Mouse (Mus musculus) liver, adult 2 months (tissue): ENCODE results near the gene Gmpr. TPM values are rescaled to one million over a fixed set of nuclear protein-coding genes. Genes with fewer than 3 reads are reported as not detected.

ENCODE experiments used
- DNase-seq: peaks from one replicate; pipeline ENCODE4 v3.0.0-alpha.2; 2011; ENCODE audit warnings: low read depth, low spot score; ENCODE audit errors: extremely low read depth
- H3K27ac ChIP-seq: fragments of 200-500 bp; replicated peaks from 2 replicates; pipeline ENCODE4 v1.5.1; 2012; ENCODE audit warnings: low read depth, mild to moderate bottlenecking, control low read depth, inconsistent platforms, low read length; ENCODE audit not compliant: insufficient read depth
- H3K27me3 ChIP-seq: fragments of 200-500 bp; 2 replicates; pipeline ENCODE4 v1.6.1; 2012; ENCODE audit warnings: mild to moderate bottlenecking, moderate library complexity, low read length, inconsistent platforms; ENCODE audit not compliant: control insufficient read depth, insufficient read depth
- H3K36me3 ChIP-seq: fragments of 200-500 bp; 2 replicates; pipeline ENCODE4 v1.6.1; 2012; ENCODE audit warnings: low read length, inconsistent platforms; ENCODE audit not compliant: control insufficient read depth, insufficient read depth
- H3K4me1 ChIP-seq: fragments of 200-500 bp; 2 replicates; pipeline ENCODE4 v1.6.1; 2011; ENCODE audit warnings: low read length; ENCODE audit not compliant: control insufficient read depth, insufficient read depth
- H3K4me3 ChIP-seq: fragments of 200-500 bp; 2 replicates; pipeline ENCODE4 v1.5.1; 2011; ENCODE audit warnings: low read depth, mild to moderate bottlenecking, control low read depth, low read length, moderate library complexity; ENCODE audit not compliant: insufficient read depth
- H3K79me2 ChIP-seq: fragments of 200-500 bp; 2 replicates; pipeline ENCODE4 v1.6.1; 2012; ENCODE audit warnings: inconsistent platforms, mild to moderate bottlenecking, low read length, moderate library complexity; ENCODE audit not compliant: control insufficient read depth, insufficient read depth
- H3K9ac ChIP-seq: fragments of 200-500 bp; 2 replicates; pipeline ENCODE4 v1.6.1; 2012; ENCODE audit warnings: low read depth, mild to moderate bottlenecking, control low read depth, inconsistent platforms, low read length
- CTCF ChIP-seq: fragments of 200-500 bp; IDR thresholded peaks from 2 replicates; pipeline ENCODE4 v1.5.1; 2011; ENCODE audit warnings: low read depth, low read length, control low read depth
- POLR2A ChIP-seq: fragments of 200-500 bp; IDR thresholded peaks from 2 replicates; pipeline ENCODE4 v1.6.1; 2011; ENCODE audit warnings: low read length, control low read depth; ENCODE audit not compliant: insufficient read depth; ENCODE audit errors: extremely low read depth
- WGBS: fragments of 180-500 bp; shearing (Covaris S2); methylation state at CpG from one replicate; pipeline ENCODE4 v1.1.7; 2018; 5-methylcytosine and 5-hydroxymethylcytosine counted together
- polyA plus RNA-seq: library from polyadenylated mRNA; depleted of rRNA; stranded (reverse); fragments of >200 nt; gene quantifications from 2 replicates; pipeline ENCODE4 v1.2.3, GENCODE M21; 2012
- total RNA-seq: library from RNA; depleted of rRNA; stranded (reverse); fragments of >200 nt; gene quantifications from 2 replicates; pipeline ENCODE4 v1.2.3, GENCODE M21; 2014

The Gmpr gene
- total and polyA plus RNA-seq, 2 experiments: 1.1 to 2.2 TPM

- H3K4me1 ChIP-seq: no peaks in the 10 kb centered on the region
- no peak for DNase-seq
- no peak overlapping the region for H3K27ac ChIP-seq
- no peaks in the 10 kb centered on the region for H3K27me3 ChIP-seq
- WGBS: 90% methylated on average over 7 of the region's 7 CpGs
- H3K4me3 ChIP-seq: no peak overlapping the region
- TF ChIP-seq POLR2A: no peak
- no peak for TF ChIP-seq CTCF
- H3K36me3 ChIP-seq: no peaks in the 10 kb centered on the region
- H3K79me2 ChIP-seq: no peaks in the 10 kb centered on the region
- no peak overlapping the region for H3K9ac ChIP-seq
Observed at GRCm38 (mm10) chr13:45526230-45526629, 19.0 kb downstream of the Gmpr start.

DNA sequence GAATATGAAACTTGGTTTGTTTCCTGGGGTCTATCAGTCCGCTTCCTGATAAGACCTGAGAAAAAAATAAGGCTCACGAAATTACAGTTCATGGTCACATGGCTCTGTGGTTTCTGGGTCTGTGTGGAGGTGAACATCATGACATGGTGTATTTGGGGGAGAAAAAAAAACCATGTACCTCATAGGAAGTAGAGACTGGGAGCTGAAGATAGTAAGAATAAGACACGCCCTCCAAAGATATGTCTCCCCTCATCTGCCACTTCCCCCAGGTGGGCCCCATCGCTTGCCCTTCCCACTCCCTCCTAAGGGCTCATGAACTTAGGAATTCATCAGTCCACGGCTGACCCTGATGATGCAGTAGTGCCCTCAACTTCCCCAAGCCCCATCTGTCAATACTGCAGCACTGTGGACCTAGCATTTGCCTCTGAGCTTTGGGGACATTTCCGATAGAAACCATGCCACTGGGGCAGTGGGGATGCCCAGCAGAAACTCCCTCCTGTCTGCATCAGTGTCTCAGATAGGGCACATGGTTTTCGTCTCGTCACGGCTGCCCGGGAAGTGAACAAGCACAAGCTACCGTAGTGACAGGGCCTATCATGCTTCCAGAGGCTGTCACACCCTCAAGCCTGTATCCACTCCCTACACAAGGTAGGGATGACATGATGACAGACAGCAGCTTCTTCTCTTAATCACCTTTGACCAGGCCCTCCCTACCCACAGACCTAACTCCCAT is 20.2 kb downstream of the Gmpr start:
- no peak overlapping the region for H3K27ac ChIP-seq
- no peak for DNase-seq
- no peaks in the 10 kb centered on the region for H3K79me2 ChIP-seq
- WGBS: 85% methylated on average over 11 of the region's 11 CpGs
- H3K4me3 ChIP-seq: no peak overlapping the region
- no peaks in the 10 kb centered on the region for H3K4me1 ChIP-seq
- TF ChIP-seq CTCF (no peak), POLR2A (no peak)
- no peaks in the 10 kb centered on the region for H3K27me3 ChIP-seq
- no peaks in the 10 kb centered on the region for H3K36me3 ChIP-seq
- no peak overlapping the region for H3K9ac ChIP-seq

DNA sequence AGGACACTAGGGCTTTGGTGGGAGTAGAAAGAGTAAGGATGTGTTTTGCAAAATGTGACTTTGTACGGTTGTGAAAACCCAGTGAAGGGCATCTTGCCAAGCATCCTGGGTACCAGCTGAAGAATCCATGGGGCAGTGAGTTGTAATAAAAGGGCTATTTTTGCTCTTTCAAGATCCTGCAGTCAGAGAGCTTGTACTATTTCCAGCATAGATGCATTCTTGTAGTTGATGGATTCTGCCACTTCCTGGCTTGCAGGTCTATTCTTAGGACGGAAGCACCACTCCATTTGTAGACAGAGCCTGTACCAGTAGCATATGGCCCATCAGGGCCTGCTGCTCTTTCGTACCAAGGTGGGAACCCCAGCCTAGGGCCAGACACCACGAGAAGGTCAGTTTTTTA is 21.5 kb downstream of the Gmpr start:
- no peaks in the 10 kb centered on the region for H3K36me3 ChIP-seq
- no peaks in the 10 kb centered on the region for H3K4me1 ChIP-seq
- H3K9ac ChIP-seq: no peak overlapping the region

GRCm38 (mm10) chr13:45530754-45531153 is 23.5 kb downstream of the Gmpr start:
- Histone ChIP-seq H3K4me3 (no peak overlapping the region), H3K36me3 (no peaks in the 10 kb centered on the region), H3K27ac (no peak overlapping the region), H3K79me2 (no peaks in the 10 kb centered on the region), H3K4me1 (no peaks in the 10 kb centered on the region), H3K27me3 (no peaks in the 10 kb centered on the region), H3K9ac (no peak overlapping the region)
- TF ChIP-seq POLR2A: no peak
- TF ChIP-seq CTCF: no peak
- WGBS: 64% methylated on average over 6 of the region's 6 CpGs
- no peak for DNase-seq

More for the DNA sequence above, 21.5 kb downstream of the Gmpr start:
- WGBS: 86% methylated on average over 4 of the region's 4 CpGs
- TF ChIP-seq CTCF (no peak), POLR2A (no peak)
- H3K79me2 ChIP-seq: no peaks in the 10 kb centered on the region
- no peak overlapping the region for H3K4me3 ChIP-seq
- H3K27me3 ChIP-seq: no peaks in the 10 kb centered on the region
- DNase-seq: no peak
- no peak overlapping the region for H3K27ac ChIP-seq

DNA sequence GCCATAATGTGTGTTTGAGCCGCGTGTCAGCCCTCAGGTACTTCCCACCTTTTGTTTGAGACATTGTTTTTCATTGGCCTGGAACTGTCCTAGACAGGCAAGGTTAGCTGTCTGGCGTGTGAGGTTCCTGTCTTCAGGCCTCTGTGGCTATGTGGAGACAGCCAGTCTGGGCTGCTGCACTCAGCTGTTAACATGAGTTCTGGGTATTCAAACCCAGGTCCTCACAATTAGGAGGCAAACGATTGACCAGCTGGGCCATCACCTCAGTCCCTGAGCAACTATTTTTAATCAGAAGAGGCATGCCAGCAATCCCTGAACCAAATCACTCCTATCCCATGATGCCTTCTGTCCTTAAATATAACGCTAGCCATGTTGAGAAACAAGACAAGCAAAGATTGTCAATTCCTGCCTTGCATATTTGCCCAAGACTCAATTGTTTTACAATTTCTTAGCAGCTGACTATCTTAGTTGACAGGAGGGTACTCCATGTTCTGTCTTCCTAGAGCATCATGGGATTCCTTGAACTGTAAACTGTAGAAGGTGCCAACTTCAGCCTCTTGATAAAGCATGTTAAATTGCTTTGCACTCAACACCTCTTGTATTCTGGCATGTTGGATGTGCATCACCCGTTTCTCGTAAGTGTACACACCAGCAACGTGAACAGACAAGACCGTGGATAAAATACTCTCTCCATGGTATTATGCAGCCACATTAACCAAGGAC is 28.6 kb downstream of the Gmpr start:
- Histone ChIP-seq H3K9ac (no peak overlapping the region), H3K27me3 (no peaks in the 10 kb centered on the region), H3K27ac (no peak overlapping the region), H3K4me1 (no peaks in the 10 kb centered on the region), H3K79me2 (no peaks in the 10 kb centered on the region), H3K36me3 (no peaks in the 10 kb centered on the region), H3K4me3 (no peak overlapping the region)
- TF ChIP-seq CTCF (no peak), POLR2A (no peak)
- no peak for DNase-seq
- WGBS: 93% methylated on average over 9 of the region's 9 CpGs

- no peak overlapping the region for H3K4me3 ChIP-seq
- no peaks in the 10 kb centered on the region for H3K27me3 ChIP-seq
- H3K36me3 ChIP-seq: no peaks in the 10 kb centered on the region
- no peak overlapping the region for H3K9ac ChIP-seq
- no peaks in the 10 kb centered on the region for H3K4me1 ChIP-seq
- TF ChIP-seq POLR2A: no peak
- no peak for TF ChIP-seq CTCF
- no peak overlapping the region for H3K27ac ChIP-seq
- H3K79me2 ChIP-seq: no peaks in the 10 kb centered on the region
- DNase-seq: no peak
- 40% methylated on average over 9 of the region's 9 CpGs for WGBS
Observed at GRCm38 (mm10) chr13:45537110-45537509, 29.9 kb downstream of the Gmpr start.
